26 mouse cellular contexts compared by ENCODE assay signal in the genomic region with DNA sequence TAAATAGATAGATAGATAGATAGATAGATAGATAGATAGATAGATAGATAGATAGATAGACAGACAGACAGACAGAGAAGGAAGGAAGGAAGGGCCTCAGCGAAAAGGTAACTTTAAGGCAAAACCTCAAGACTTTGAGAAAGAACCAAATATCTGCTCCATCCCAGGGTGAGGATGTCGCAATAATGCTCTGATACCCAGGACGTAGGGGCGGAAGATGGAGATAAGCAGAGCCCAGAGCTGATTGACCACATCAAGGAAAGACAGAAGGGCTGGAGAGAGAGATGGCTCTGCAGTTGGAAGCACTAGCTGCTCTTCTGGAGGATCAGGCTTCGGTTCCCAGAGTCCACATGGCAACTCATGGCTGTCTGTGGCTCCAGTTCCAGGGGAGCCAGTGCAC. TPM values are rescaled to one million over a fixed set of nuclear protein-coding genes. Genes with fewer than 3 reads are reported as not detected.
DNase-seq lines count a peak whose midpoint lies in the region; ATAC-seq and TF ChIP-seq lines count a peak whose summit lies in the region.
"Had no signal": no experiment of that assay in that cellular context is flagged by ENCODE, and none has a peak within 500 bp of the region (broad histone marks: within the 10 kb centered on the region; RNA-seq: fewer than 3 reads in every experiment).

No protein-coding gene starts in this region.

- H3K4me2 ChIP-seq in myocyte (ENCODE audit: low read depth), result no peak overlapping the region
- H3K4me2 ChIP-seq in lung, postnatal 0 days (replicated peaks; ENCODE audit: low read depth, low read length), result no peak overlapping the region

- H3K9ac ChIP-seq in lung, postnatal 0 days (replicated peaks; ENCODE audit: low read depth), result no peak overlapping the region

- H3K27ac ChIP-seq in lung, postnatal 0 days (ENCODE audit: low read length), result no peak overlapping the region

- no peak for ATAC-seq in lung, postnatal 0 days
- ATAC-seq: activated CD4-positive, CD25-positive, alpha-beta regulatory T cell, adult 4 months; CD4-positive, CD25-positive, alpha-beta regulatory T cell, adult 4 months; Patski had no signal

- no peak for TF ChIP-seq POLR2A in myocyte (IDR thresholded peaks at IDR 0.05; ENCODE audit: insufficient read length, low read depth)

- no peak for TF ChIP-seq CTCF in C2C12 (IDR thresholded peaks at IDR 0.05; ENCODE audit: control insufficient read depth, insufficient read depth, insufficient read length)
- no peak for TF ChIP-seq CTCF in lung, postnatal 0 days (IDR thresholded peaks at IDR 0.05)

- DNase-seq in 416B (ENCODE audit: low read depth), result peak; percentile 74
- DNase-seq in embryo, embryonic 11 days, result no peak
- DNase-seq in layer of hippocampus, postnatal 14 days (ENCODE audit: low spot score in 2 of 2), result no peak
- DNase-seq in lung, postnatal 0 days (ENCODE audit: low spot score), result no peak
- DNase-seq: adrenal gland, adult 2 months; adrenal gland, adult 8-10 months; adrenal gland, postnatal 10 days; adrenal gland, postnatal 14 days; adrenal gland, postnatal 25 days; adrenal gland, postnatal 36 days; B cell, adult 2 months; cerebellum, adult 11 months; cerebellum, adult 11-12 months; cerebellum, adult 18-20 months; cerebellum, adult 2 months; cerebellum, adult 8-10 months had no signal

- TF ChIP-seq EP300 in lung, postnatal 0 days (IDR thresholded peaks at IDR 0.05), result no peak

- H3K4me3 ChIP-seq in C2C12 (ENCODE audit: insufficient read depth, poor library complexity, severe bottlenecking) (no peak overlapping the region), myocyte (no peak overlapping the region)
- no peak overlapping the region for H3K4me3 ChIP-seq in lung, postnatal 0 days (ENCODE audit: low read depth, low read length)

- 0 out of 2 replicates have a peak, but pooled peaks cover 6% of the 10 kb centered on the region for H3K4me1 ChIP-seq in lung, postnatal 0 days (ENCODE audit: insufficient read depth, low read depth, low read length)

- no peaks in the 10 kb centered on the region for H3K79me3 ChIP-seq in C2C12 (ENCODE audit: low read depth)

- H3K36me3 ChIP-seq in C2C12 (ENCODE audit: control insufficient read depth, insufficient read depth) (no peaks in the 10 kb centered on the region), myocyte (ENCODE audit: control insufficient read depth, insufficient read depth) (no peaks in the 10 kb centered on the region)
- H3K36me3 ChIP-seq in lung, postnatal 0 days (ENCODE audit: insufficient read depth, low read length), result no peaks in the 10 kb centered on the region
- H3K36me3 ChIP-seq: G1E had no signal

- 68% methylated on average over 5 of the region's 5 CpGs for WGBS in lung, postnatal 0 days

- no peaks in the 10 kb centered on the region for H3K79me2 ChIP-seq in C2C12 (ENCODE audit: control insufficient read depth, insufficient read depth)
- H3K79me2 ChIP-seq in myocyte (ENCODE audit: control insufficient read depth, insufficient read depth), result no peaks in the 10 kb centered on the region

- no peaks in the 10 kb centered on the region for H3K9me3 ChIP-seq in lung, postnatal 0 days (ENCODE audit: low read length)
- H3K9me3 ChIP-seq: G1E had no signal

- H3K27me3 ChIP-seq in C2C12 (ENCODE audit: control insufficient read depth, insufficient read depth, insufficient read length) (no peaks in the 10 kb centered on the region), myocyte (ENCODE audit: control insufficient read depth, insufficient read depth, insufficient read length) (no peaks in the 10 kb centered on the region)
- H3K27me3 ChIP-seq in lung, postnatal 0 days (replicated peaks; ENCODE audit: insufficient read depth, low read length), result no peaks in the 10 kb centered on the region
- H3K27me3 ChIP-seq: Patski had no signal

- H3ac ChIP-seq in C2C12 (ENCODE audit: control insufficient read depth, insufficient read length, low read depth), result no peak overlapping the region
- H3ac ChIP-seq in myocyte (ENCODE audit: control insufficient read depth, insufficient read length), result no peak overlapping the region

TF ChIP-seq in C2C12, 6 proteins besides CTCF, POLR2A, EP300 and RAD21:
- TF ChIP-seq MYOG (IDR thresholded peaks at IDR 0.05; ENCODE audit: control insufficient read depth, extremely low read depth, insufficient read length) (no peak), CEBPB (IDR thresholded peaks at IDR 0.05; ENCODE audit: low read depth) (peak; percentile 81)

TF ChIP-seq in myocyte, 11 proteins besides CTCF, POLR2A, EP300 and RAD21:
- TF ChIP-seq TCF3 (IDR thresholded peaks at IDR 0.05; ENCODE audit: insufficient read length, low read depth) (no peak), CEBPB (IDR thresholded peaks at IDR 0.05; ENCODE audit: insufficient read depth, poor library complexity, severe bottlenecking) (0 out of 2 replicates have a peak, but pooled peaks have one; percentile 45)

RNA-seq across cellular contexts. Expression of a gene that starts 18.4 kb away (rescaled TPM):
- polyA plus RNA-seq in C2C12 (2012; fragmentation: generic; extraction: Trizol) (1,136 TPM), myocyte (2012; fragmentation: generic; extraction: Trizol) (1,731 TPM)
- total RNA-seq in layer of hippocampus, postnatal 14 days (2021), result 100 to 1,000 TPM; 704 to 721 TPM
- polyA plus RNA-seq in lung, postnatal 0 days (2015; fragmentation: Nextera tagmentation; extraction: Ambion mirVana), result 2,114 and 2,164 TPM in 2 replicates

RNA-seq across cellular contexts. Expression of a gene that starts 31.6 kb away (rescaled TPM):
- polyA plus RNA-seq in C2C12 (2012; fragmentation: generic; extraction: Trizol) (not detected), myocyte (2012; fragmentation: generic; extraction: Trizol) (not detected)
- not detected for total RNA-seq in layer of hippocampus, postnatal 14 days (2021)
- polyA plus RNA-seq in lung, postnatal 0 days (2015; fragmentation: Nextera tagmentation; extraction: Ambion mirVana), result not detected in 2 replicates
- total RNA-seq: adrenal gland, adult 18-20 months; adrenal gland, adult 2 months; adrenal gland, adult 8-10 months; adrenal gland, postnatal 10 days; adrenal gland, postnatal 14 days; adrenal gland, postnatal 25 days; adrenal gland, postnatal 36 days; adrenal gland, postnatal 4 days; CH12.LX; MEL had no signal
- polyA plus RNA-seq: activated CD4-positive, CD25-positive, alpha-beta regulatory T cell, adult 4 months; CD4-positive, CD25-positive, alpha-beta regulatory T cell, adult 4 months; cerebellum, adult 2 months; G1E had no signal

RNA-seq across cellular contexts. Expression of a gene that starts 32.9 kb away (rescaled TPM):
- polyA plus RNA-seq in C2C12 (2012; fragmentation: generic; extraction: Trizol) (not detected), myocyte (2012; fragmentation: generic; extraction: Trizol) (not detected)
- total RNA-seq in layer of hippocampus, postnatal 14 days (2021), result not detected
- polyA plus RNA-seq in lung, postnatal 0 days (2015; fragmentation: Nextera tagmentation; extraction: Ambion mirVana), result not detected in 2 replicates
- total RNA-seq: adrenal gland, adult 18-20 months; adrenal gland, adult 2 months; adrenal gland, adult 8-10 months; adrenal gland, postnatal 10 days; adrenal gland, postnatal 14 days; adrenal gland, postnatal 25 days; adrenal gland, postnatal 36 days; adrenal gland, postnatal 4 days; CH12.LX; G1E; MEL had no signal
- polyA plus RNA-seq: activated CD4-positive, CD25-positive, alpha-beta regulatory T cell, adult 4 months; adrenal gland, adult 2 months; CD4-positive, CD25-positive, alpha-beta regulatory T cell, adult 4 months; cerebellum, adult 2 months; G1E; Patski had no signal

RNA-seq across cellular contexts. Expression of a gene that starts 40.5 kb away (rescaled TPM):
- polyA plus RNA-seq in C2C12 (2012; fragmentation: generic; extraction: Trizol), result 0.04 TPM
- polyA plus RNA-seq in myocyte (2012; fragmentation: generic; extraction: Trizol), result not detected
- total RNA-seq in layer of hippocampus, postnatal 14 days (2021), result not detected
- polyA plus RNA-seq in lung, postnatal 0 days (2015; fragmentation: Nextera tagmentation; extraction: Ambion mirVana), result 0.58 and 0.65 TPM in 2 replicates
- total RNA-seq: adrenal gland, adult 18-20 months; adrenal gland, adult 2 months; adrenal gland, adult 8-10 months; adrenal gland, postnatal 10 days; adrenal gland, postnatal 14 days; adrenal gland, postnatal 25 days; adrenal gland, postnatal 36 days; G1E; MEL had no signal
- polyA plus RNA-seq: adrenal gland, adult 2 months had no signal

RNA-seq across cellular contexts. Expression of a gene that starts 52.6 kb away (rescaled TPM):
- 0.21 TPM for polyA plus RNA-seq in C2C12 (2012; fragmentation: generic; extraction: Trizol)
- polyA plus RNA-seq in myocyte (2012; fragmentation: generic; extraction: Trizol), result 0.10 TPM
- not detected for total RNA-seq in layer of hippocampus, postnatal 14 days (2021)
- polyA plus RNA-seq in lung, postnatal 0 days (2015; fragmentation: Nextera tagmentation; extraction: Ambion mirVana), result not detected in 2 replicates
- total RNA-seq: adrenal gland, adult 18-20 months; adrenal gland, adult 2 months; adrenal gland, adult 8-10 months; adrenal gland, postnatal 10 days; adrenal gland, postnatal 14 days; adrenal gland, postnatal 25 days; adrenal gland, postnatal 36 days; adrenal gland, postnatal 4 days; MEL had no signal
- polyA plus RNA-seq: activated CD4-positive, CD25-positive, alpha-beta regulatory T cell, adult 4 months; adrenal gland, adult 2 months; CD4-positive, CD25-positive, alpha-beta regulatory T cell, adult 4 months; cerebellum, adult 2 months; G1E; Patski had no signal
